Mouse (Mus musculus): ENCODE results near the gene Clcn3.
A peak's percentile ranks its signal among the peaks of the same experiment; 100 is the strongest.

DNA sequence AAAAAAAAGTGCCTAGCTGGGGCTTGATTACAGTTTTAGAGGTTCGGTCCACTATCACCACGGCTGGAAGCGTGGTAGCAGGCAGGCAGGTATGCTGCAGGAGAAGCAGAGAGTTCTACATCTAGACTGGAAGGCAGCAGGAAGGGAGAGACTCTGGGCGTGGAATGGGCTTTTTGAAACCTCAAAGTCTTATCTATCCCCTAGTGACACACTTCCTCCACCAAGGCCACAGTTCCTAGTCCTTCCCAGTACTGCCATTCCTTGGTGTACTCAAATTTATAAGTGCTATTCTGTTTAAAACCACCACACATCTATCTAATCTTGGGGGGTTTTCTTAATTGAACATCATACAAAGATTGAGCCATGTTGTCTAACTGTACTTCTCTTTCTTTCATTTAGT lies 91.3 kb downstream of the Clcn3 start:
- no peak for TF ChIP-seq TAL1 (IDR thresholded peaks at IDR 0.05; ENCODE audit: low read length)
- TF ChIP-seq GATA1 (IDR thresholded peaks at IDR 0.05; ENCODE audit: low read length) = 0 out of 2 replicates have a peak, but pooled peaks have one; percentile 27

Measured in erythroblast, embryonic 14.5 days (primary cell).